Mouse (Mus musculus) embryo, embryonic 10 days (tissue): ENCODE results near the gene Hist1h4b.
"Not testable (repeated sequence)": the region's sequence is repeated elsewhere in the genome, so short reads cannot be mapped to it uniquely, and the experiment has no call there.

ENCODE experiments used
- DNase-seq: peaks from one replicate; pipeline ENCODE4 v3.0.0-alpha.2; 2015; ENCODE audit warnings: low spot score

The Hist1h4b gene

GRCm38 (mm10) chr13:23757211-23757773, 479 bp downstream of the Hist1h4b start:
- DNase-seq, result peak; percentile 76

- DNase-seq, result no peak
These were observed 1.1 kb downstream of the Hist1h4b start for GRCm38 (mm10) chr13:23757921-23758320.

- no peak for DNase-seq
These were observed 2.5 kb downstream of the Hist1h4b start for GRCm38 (mm10) chr13:23759251-23759771.

GRCm38 (mm10) chr13:23759916-23760239, 3.1 kb downstream of the Hist1h4b start:
- DNase-seq, result no peak

- peak; percentile 66 for DNase-seq
These were observed 3.6 kb downstream of the Hist1h4b start for GRCm38 (mm10) chr13:23760240-23760971.

GRCm38 (mm10) chr13:23760972-23761864, 4.4 kb downstream of the Hist1h4b start, which contains the start of gene Hist1h4a:
TSS of gene Hist1h4a (minus strand) at chr13:23761230.
- peak; percentile 97 for DNase-seq

GRCm38 (mm10) chr13:23761871-23762821, 5.3 kb downstream of the Hist1h4b start, which contains the start of gene Hist1h3a:
TSS of gene Hist1h3a (minus strand) at chr13:23762386.
- DNase-seq, result peak; percentile 85

- no peak for DNase-seq
These were observed 6.4 kb downstream of the Hist1h4b start for GRCm38 (mm10) chr13:23763242-23763585.

GRCm38 (mm10) chr13:23763586-23764323, 6.9 kb downstream of the Hist1h4b start, which contains the start of gene Hist1h1a:
TSS of gene Hist1h1a (plus strand) at chr13:23763666.
- DNase-seq, result peak; percentile 94

GRCm38 (mm10) chr13:23764324-23765171, 7.7 kb downstream of the Hist1h4b start:
- DNase-seq, result peak; percentile 55

- DNase-seq, result no peak
These were observed 8.3 kb downstream of the Hist1h4b start for GRCm38 (mm10) chr13:23765172-23765513.

GRCm38 (mm10) chr13:23766772-23767171, 10.0 kb downstream of the Hist1h4b start:
- DNase-seq, result no peak

GRCm38 (mm10) chr13:23768834-23769397, 12.1 kb downstream of the Hist1h4b start:
- DNase-seq, result no peak

GRCm38 (mm10) chr13:23769613-23770012, 12.8 kb downstream of the Hist1h4b start, which contains the start of gene Trim38:
TSS of gene Trim38 (plus strand) at chr13:23769913.
- DNase-seq, result not testable (repeated sequence)

GRCm38 (mm10) chr13:23772561-23773313, 15.9 kb downstream of the Hist1h4b start:
- peak; percentile 83 for DNase-seq

GRCm38 (mm10) chr13:23778339-23778738, 21.5 kb downstream of the Hist1h4b start:
- DNase-seq, result no peak

- no peak for DNase-seq
These were observed 22.2 kb downstream of the Hist1h4b start for GRCm38 (mm10) chr13:23779025-23779424.

- peak; percentile 82 for DNase-seq
These were observed 35.7 kb downstream of the Hist1h4b start for GRCm38 (mm10) chr13:23792520-23792919.
